Mouse (Mus musculus): Measurements from ENCODE around the gene Kng1. TPM values are rescaled to one million over a fixed set of nuclear protein-coding genes. Genes with fewer than 3 reads are reported as not detected.

Kng1 gene
- polyA plus RNA-seq, 1 experiment, result 0.14 TPM

DNA sequence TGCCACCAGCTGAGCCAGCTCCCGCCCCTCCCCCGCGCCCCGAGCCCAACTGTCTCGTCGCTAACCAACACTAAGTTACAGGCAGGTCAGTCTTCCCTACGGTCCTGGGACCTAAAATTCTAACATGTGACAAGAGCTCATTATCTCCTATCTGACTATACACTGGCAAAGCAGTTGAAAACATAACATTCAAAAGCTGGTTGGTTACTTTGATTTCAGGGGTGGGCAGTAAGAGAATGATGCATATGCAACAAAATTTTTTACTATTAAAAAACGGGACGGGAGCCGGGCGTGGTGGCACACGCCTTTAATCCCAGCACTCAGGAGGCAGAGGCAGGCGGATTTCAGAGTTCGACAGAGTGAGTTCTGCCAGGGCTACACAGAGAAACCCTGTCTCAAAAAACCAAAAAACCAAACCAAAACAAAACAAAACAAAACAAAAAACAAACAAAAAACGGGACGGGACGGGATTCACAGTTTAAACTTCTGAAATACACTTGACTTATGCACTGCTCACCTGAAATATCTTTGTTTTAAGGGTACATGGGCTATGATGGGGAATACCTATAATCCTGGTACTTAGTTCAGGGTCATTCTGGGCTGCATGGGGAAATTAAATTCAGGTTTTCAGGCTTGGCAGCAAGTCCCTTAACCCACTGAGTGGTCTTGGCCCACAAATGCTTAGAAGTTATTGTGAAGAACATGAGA is 45.5 kb downstream of the Kng1 start:
- H3K4me3 ChIP-seq (replicated peaks; ENCODE audit: extremely low read depth, low read depth, low read length), result peak overlapping the region; percentile 41
- WGBS, result 25% methylated on average over 17 of the region's 17 CpGs
- H3K4me1 ChIP-seq (ENCODE audit: control insufficient read depth, insufficient read depth, low read length), result peaks cover 8% of the 10 kb centered on the region
- no peak for DNase-seq
- TF ChIP-seq POLR2A (IDR thresholded peaks at IDR 0.05; ENCODE audit: borderline replicate concordance, extremely low read depth, low read depth, low read length), result no peak
- TF ChIP-seq CTCF (IDR thresholded peaks at IDR 0.05; ENCODE audit: insufficient read depth, low read length), result no peak

DNA sequence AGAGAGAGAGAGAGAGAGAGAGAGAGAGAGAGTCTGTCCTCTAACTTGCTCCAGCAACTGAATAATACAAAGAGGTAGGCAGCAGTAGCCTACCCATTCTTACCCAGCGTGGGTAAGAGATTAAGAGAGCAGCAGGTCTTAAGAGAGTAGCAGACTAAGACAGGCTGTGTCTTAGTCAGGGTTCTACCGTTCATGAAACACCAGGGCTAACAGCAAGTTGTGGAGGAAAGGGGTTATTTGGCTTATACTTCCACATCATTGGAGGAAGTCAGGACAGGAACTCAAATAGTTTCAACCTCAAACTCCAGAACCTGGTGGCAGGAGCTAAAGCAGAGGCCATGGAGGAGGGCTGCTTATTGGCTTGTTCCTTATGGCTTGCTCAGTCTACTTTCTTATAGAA is 46.2 kb downstream of the Kng1 start:
- 55% methylated on average over 2 of the region's 2 CpGs for WGBS
- no peak for DNase-seq
- Histone ChIP-seq H3K4me1 (ENCODE audit: control insufficient read depth, insufficient read depth, low read length) (peaks cover 8% of the 10 kb centered on the region), H3K4me3 (replicated peaks; ENCODE audit: extremely low read depth, low read depth, low read length) (no peak overlapping the region)
- TF ChIP-seq POLR2A (IDR thresholded peaks at IDR 0.05; ENCODE audit: borderline replicate concordance, extremely low read depth, low read depth, low read length), result no peak
- TF ChIP-seq CTCF (IDR thresholded peaks at IDR 0.05; ENCODE audit: insufficient read depth, low read length), result no peak

DNA sequence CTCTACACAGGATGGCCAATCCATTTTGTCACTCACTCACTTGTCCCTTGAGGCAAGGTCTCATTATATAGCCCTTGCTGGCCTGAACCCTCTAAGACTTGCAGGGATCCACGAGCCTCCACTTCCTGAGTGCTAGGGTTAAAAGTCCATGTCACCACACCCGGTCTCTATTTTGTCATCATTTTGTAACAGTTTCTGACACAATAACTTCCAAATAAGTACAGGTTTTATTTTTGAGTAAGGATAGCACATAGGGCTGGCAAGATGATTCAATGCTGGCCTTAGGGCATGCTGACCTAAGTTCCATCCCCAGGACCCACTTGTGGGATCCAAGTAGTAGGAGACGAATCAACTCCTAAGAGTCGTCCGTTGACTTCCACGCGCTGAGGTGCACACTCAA is 48.5 kb downstream of the Kng1 start:
- H3K4me1 ChIP-seq (ENCODE audit: control insufficient read depth, insufficient read depth, low read length), result peaks cover 6% of the 10 kb centered on the region
- WGBS, result 70% methylated on average over 7 of the region's 7 CpGs
- H3K4me3 ChIP-seq (replicated peaks; ENCODE audit: extremely low read depth, low read depth, low read length), result no peak overlapping the region
- no peak for TF ChIP-seq POLR2A (IDR thresholded peaks at IDR 0.05; ENCODE audit: borderline replicate concordance, extremely low read depth, low read depth, low read length)
- TF ChIP-seq CTCF (IDR thresholded peaks at IDR 0.05; ENCODE audit: insufficient read depth, low read length), result no peak
- DNase-seq, result no peak

DNA sequence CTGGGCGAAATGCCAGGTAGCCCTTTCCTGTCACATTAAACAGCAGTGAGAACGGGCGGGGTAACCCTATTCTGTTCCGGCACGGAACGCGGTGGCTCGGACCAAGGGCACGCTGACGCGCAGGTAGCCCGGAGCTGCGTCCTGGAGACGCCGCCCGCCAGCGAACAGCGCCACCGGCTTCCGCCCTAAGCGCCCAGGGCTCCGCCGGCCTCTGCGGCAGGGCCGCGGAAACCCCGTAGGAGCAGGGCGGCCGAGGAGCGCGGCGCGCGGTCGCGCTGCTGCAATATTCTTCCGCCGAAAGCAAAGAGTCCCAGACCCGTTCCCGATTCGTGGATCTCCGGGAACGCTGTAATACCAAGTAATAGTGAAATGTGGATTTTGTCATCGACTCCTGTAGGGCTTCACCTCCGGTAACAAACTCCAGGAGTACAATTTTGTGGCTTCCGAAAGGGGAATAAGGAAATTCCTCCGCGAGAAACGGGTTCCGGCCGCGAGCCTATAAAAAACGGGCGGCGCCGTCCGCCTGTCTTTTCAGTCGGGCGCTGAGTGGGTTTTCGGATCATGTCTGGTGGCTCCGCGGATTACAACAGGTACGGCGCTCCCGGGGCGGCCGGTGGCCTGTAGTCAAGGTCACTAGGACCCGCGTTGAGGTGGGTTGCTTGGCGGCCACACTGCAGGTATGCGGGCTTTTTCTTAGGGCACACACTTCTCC is 49.7 kb downstream of the Kng1 start, which contains the start of gene Eif4a2:
Gene Eif4a2 (plus strand): TSS at position 214 of the 712 bp plus-strand sequence.
- under 1% methylated on average over 71 of the region's 71 CpGs for WGBS
- H3K4me1 ChIP-seq (ENCODE audit: control insufficient read depth, insufficient read depth, low read length), result peaks cover 9% of the 10 kb centered on the region
- peak within 1 kb of the TSS; percentile 100 for H3K4me3 ChIP-seq (replicated peaks; ENCODE audit: extremely low read depth, low read depth, low read length)

DNA sequence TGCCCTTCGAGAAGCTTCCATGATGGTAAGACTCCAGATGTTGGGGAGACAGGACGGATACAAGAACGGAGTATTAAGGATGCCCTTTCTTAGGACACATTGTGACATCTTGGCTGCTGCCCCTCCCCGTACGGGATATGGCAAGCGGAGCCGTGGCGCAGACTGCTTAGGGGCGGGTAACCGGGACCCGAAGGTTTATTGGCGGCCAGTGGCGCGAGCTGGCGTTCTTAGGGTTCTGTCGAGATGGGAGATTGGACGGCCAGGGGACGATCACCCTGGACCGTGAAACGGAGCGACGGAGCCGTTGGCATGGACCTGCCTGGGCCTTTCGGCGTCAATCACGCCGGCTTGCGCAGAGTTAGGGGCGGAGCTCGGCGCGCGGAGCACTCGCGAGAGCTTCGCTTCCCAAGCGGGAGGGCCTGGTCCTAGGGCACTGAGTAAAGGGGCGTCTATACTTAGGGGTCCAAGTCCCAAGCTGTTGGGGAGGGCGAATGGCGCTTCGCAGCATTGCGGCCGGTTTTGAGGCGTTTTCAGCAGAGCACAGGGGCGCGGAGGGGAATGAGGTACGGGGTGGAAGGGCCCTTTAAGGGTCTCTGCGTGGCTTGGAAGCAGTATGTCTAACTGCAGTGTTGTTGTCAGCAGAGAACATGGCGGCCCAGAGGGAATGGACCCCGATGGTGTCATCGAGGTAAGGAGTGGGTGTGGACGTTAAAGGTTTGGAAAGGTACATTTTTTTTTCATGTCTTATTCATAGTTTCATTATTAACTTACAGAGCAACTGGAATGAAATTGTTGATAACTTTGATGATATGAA is 50.5 kb downstream of the Kng1 start:
- Histone ChIP-seq H3K4me1 (ENCODE audit: control insufficient read depth, insufficient read depth, low read length) (peaks cover 9% of the 10 kb centered on the region), H3K4me3 (replicated peaks; ENCODE audit: extremely low read depth, low read depth, low read length) (peak overlapping the region; percentile 100)
- under 1% methylated on average over 52 of the region's 52 CpGs for WGBS
- DNase-seq, result peak; percentile 83
- TF ChIP-seq POLR2A (IDR thresholded peaks at IDR 0.05; ENCODE audit: borderline replicate concordance, extremely low read depth, low read depth, low read length), result peak; percentile 98
- TF ChIP-seq CTCF (IDR thresholded peaks at IDR 0.05; ENCODE audit: insufficient read depth, low read length), result no peak

More for the DNA sequence above, 49.7 kb downstream of the Kng1 start, which contains the start of gene Eif4a2:
- TF ChIP-seq CTCF (IDR thresholded peaks at IDR 0.05; ENCODE audit: insufficient read depth, low read length) (no peak), POLR2A (IDR thresholded peaks at IDR 0.05; ENCODE audit: borderline replicate concordance, extremely low read depth, low read depth, low read length) (peak; percentile 99)
- DNase-seq, result peak; percentile 93

DNA sequence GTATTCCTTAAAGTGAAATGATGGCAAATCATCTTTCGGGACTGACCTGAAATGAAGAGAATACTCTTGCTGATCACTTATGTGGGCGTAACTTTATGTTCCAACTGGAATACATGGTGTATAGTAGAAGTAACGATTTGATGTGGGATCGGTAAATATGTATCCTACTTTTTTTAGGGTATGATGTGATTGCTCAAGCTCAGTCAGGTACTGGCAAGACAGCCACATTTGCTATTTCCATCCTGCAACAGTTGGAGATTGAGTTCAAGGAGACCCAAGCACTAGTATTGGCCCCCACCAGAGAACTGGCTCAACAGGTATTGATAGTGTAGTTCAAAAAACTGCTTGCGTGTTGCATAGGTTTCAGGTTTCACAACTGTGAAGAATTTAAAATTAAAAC is 51.3 kb downstream of the Kng1 start:
- no peak for DNase-seq
- Histone ChIP-seq H3K4me3 (replicated peaks; ENCODE audit: extremely low read depth, low read depth, low read length) (peak overlapping the region; percentile 100), H3K4me1 (ENCODE audit: control insufficient read depth, insufficient read depth, low read length) (peaks cover 9% of the 10 kb centered on the region)
- 5% methylated on average over 5 of the region's 5 CpGs for WGBS
- no peak for TF ChIP-seq POLR2A (IDR thresholded peaks at IDR 0.05; ENCODE audit: borderline replicate concordance, extremely low read depth, low read depth, low read length)
- TF ChIP-seq CTCF (IDR thresholded peaks at IDR 0.05; ENCODE audit: insufficient read depth, low read length), result no peak

DNA sequence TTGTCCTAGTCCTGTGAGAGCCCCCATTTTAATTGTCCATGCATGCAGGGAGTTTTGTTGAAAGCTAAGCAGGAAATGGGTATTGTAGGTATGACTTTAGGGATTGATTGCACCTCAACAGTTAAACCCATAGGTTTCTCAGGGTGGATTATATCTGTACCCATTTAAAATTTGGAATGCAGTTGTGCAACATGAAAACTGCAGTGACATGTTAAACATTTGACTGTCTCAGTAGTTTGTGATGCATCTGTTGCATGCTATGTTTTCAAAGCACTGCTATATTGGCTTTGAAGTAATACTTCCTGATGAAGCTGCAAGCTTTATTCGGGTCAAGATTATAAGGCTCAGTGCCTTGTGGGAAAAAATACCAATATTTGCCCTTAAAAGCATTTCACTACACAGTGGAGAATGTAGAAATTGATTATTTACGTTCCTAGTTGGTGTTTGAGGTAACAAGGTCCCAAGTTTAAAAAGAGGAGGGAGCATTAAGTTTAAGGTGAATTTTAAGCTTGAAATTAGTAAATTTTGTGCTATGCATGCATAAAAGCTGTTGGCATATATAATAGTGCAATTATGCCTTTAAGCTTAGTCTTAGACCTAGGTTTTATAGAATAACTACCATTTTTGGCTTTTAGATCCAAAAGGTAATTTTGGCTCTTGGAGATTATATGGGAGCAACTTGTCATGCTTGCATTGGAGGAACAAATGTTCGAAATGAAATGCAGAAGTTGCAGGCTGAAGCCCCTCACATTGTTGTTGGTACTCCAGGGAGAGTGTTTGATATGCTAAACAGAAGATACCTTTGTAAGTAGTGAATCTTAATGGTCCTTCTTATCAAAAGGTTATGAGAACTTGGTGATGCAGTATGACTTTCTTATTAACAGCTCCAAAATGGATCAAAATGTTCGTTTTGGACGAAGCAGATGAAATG is 52.0 kb downstream of the Kng1 start:
- DNase-seq, result no peak
- H3K4me3 ChIP-seq (replicated peaks; ENCODE audit: extremely low read depth, low read depth, low read length), result no peak overlapping the region
- WGBS, result 26% methylated on average over 5 of the region's 5 CpGs
- TF ChIP-seq POLR2A (IDR thresholded peaks at IDR 0.05; ENCODE audit: borderline replicate concordance, extremely low read depth, low read depth, low read length) (no peak), CTCF (IDR thresholded peaks at IDR 0.05; ENCODE audit: insufficient read depth, low read length) (no peak)
- H3K4me1 ChIP-seq (ENCODE audit: control insufficient read depth, insufficient read depth, low read length), result peaks cover 9% of the 10 kb centered on the region

DNA sequence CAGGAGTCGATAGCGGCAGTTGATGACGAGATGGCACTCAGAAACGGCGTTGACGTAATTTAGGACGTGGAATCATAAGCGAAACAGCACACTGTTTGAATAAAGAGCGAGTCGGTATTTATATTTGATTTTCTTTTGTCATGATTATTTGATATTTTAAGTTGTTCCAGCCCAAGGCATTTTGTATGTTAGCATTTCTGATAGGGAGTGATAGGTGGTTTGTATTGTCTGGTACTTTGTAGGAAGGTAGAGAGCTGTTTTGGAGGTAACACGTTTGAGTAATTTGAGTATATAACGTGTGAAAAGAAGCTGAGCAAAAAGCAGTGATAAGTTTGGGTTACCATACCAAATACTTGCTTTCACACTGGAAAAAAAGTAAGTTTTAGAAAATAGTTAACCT is 54.7 kb downstream of the Kng1 start:
- DNase-seq, result no peak
- peaks cover 9% of the 10 kb centered on the region for H3K4me1 ChIP-seq (ENCODE audit: control insufficient read depth, insufficient read depth, low read length)
- no peak overlapping the region for H3K4me3 ChIP-seq (replicated peaks; ENCODE audit: extremely low read depth, low read depth, low read length)
- WGBS, result 64% methylated on average over 12 of the region's 12 CpGs
- TF ChIP-seq CTCF (IDR thresholded peaks at IDR 0.05; ENCODE audit: insufficient read depth, low read length), result no peak
- no peak for TF ChIP-seq POLR2A (IDR thresholded peaks at IDR 0.05; ENCODE audit: borderline replicate concordance, extremely low read depth, low read depth, low read length)

Measured in lung, adult 2 months (tissue).